Mouse (Mus musculus) lung, embryonic 14.5 days (tissue): Measurements from ENCODE around the gene Mfsd11. TPM values are rescaled to one million over a fixed set of nuclear protein-coding genes. Genes with fewer than 3 reads are reported as not detected.

Experiments
- ATAC-seq: fragments of 200-750 bp; cut with Nextera tagmentation; 2 replicates; pipeline ENCODE4 v1.8.0; 2017; ENCODE audit warnings: mild to moderate bottlenecking, moderate TSS enrichment, moderate library complexity; ENCODE audit not compliant: insufficient read depth
- DNase-seq: peaks from one replicate; pipeline ENCODE4 v3.0.0-alpha.2; 2015
- H3K27ac ChIP-seq: fragments of 300-500 bp; sonication (generic); 2 replicates; pipeline ENCODE4 v1.5.1; 2014; ENCODE audit warnings: low read depth, mild to moderate bottlenecking, moderate library complexity
- H3K27me3 ChIP-seq: fragments of 300-500 bp; sonication (generic); 2 replicates; pipeline ENCODE4 v1.6.1; 2014; ENCODE audit warnings: low read length, control low read depth; ENCODE audit not compliant: insufficient read depth
- H3K36me3 ChIP-seq: fragments of 300-500 bp; sonication (generic); 2 replicates; pipeline ENCODE4 v1.6.1; 2014; ENCODE audit warnings: control low read depth; ENCODE audit not compliant: insufficient read depth
- H3K4me1 ChIP-seq: fragments of 300-500 bp; sonication (generic); 2 replicates; pipeline ENCODE4 v1.6.1; 2014; ENCODE audit warnings: antibody characterized with exemption, control low read depth; ENCODE audit not compliant: insufficient read depth
- H3K4me2 ChIP-seq: fragments of 300-500 bp; sonication (generic); 2 replicates; pipeline ENCODE4 v1.6.1; 2014; ENCODE audit warnings: mild to moderate bottlenecking
- H3K4me3 ChIP-seq: fragments of 300-500 bp; sonication (generic); 2 replicates; pipeline ENCODE4 v1.5.1; 2014; ENCODE audit warnings: low read depth, low read length
- H3K9ac ChIP-seq: fragments of 300-500 bp; sonication (generic); 2 replicates; pipeline ENCODE4 v1.6.1; 2014
- H3K9me3 ChIP-seq: fragments of 300-500 bp; sonication (generic); 2 replicates; pipeline ENCODE4 v1.6.1; 2016; ENCODE audit warnings: low read depth, low read length, control low read depth
- CTCF ChIP-seq: IDR thresholded peaks from 2 replicates; pipeline ENCODE4 v1.5.1; 2016; ENCODE audit warnings: antibody characterized with exemption, low read depth
- WGBS: fragments of 180-500 bp; shearing (Covaris S2); extraction: QIAGEN DNeasy Blood & Tissue Kit; methylation state at CpG from one replicate; pipeline ENCODE4 v1.1.7; 2014; 5-methylcytosine and 5-hydroxymethylcytosine counted together
- polyA plus RNA-seq: library from polyadenylated mRNA; unstranded; fragments of >200 nt; fragmentation: Nextera tagmentation; extraction: Ambion mirVana; gene quantifications from 2 replicates; pipeline ENCODE4 v1.2.1, GENCODE M21; 2014

Gene Mfsd11
- polyA plus RNA-seq, 1 experiment from 2014 or later = 31.8 TPM

- DNase-seq (peak; percentile 37), ATAC-seq (no peak)
- Histone ChIP-seq H3K27me3 (no peaks in the 10 kb centered on the region), H3K9ac (no peak overlapping the region), H3K4me2 (no peak overlapping the region), H3K36me3 (no peaks in the 10 kb centered on the region), H3K4me3 (no peak overlapping the region), H3K4me1 (no peaks in the 10 kb centered on the region), H3K27ac (no peak overlapping the region), H3K9me3 (no peaks in the 10 kb centered on the region)
- TF ChIP-seq CTCF = no peak
- 47% methylated on average over 7 of the region's 7 CpGs for WGBS
Measured at GRCm38 (mm10) chr11:116880839-116881238, 28.6 kb downstream of the Mfsd11 start.

- no peaks in the 10 kb centered on the region for H3K9me3 ChIP-seq
- ATAC-seq = no peak
- no peak for TF ChIP-seq CTCF
- no peak for DNase-seq
- H3K36me3 ChIP-seq = no peaks in the 10 kb centered on the region
- no peak overlapping the region for H3K9ac ChIP-seq
- H3K4me2 ChIP-seq = no peak overlapping the region
- H3K4me1 ChIP-seq = no peaks in the 10 kb centered on the region
- 49% methylated on average over 5 of the region's 5 CpGs for whole genome bisulfite sequencing
- H3K27ac ChIP-seq = no peak overlapping the region
- no peak overlapping the region for H3K4me3 ChIP-seq
- H3K27me3 ChIP-seq = no peaks in the 10 kb centered on the region
Measured at GRCm38 (mm10) chr11:116881440-116881839, 29.2 kb downstream of the Mfsd11 start.

DNA sequence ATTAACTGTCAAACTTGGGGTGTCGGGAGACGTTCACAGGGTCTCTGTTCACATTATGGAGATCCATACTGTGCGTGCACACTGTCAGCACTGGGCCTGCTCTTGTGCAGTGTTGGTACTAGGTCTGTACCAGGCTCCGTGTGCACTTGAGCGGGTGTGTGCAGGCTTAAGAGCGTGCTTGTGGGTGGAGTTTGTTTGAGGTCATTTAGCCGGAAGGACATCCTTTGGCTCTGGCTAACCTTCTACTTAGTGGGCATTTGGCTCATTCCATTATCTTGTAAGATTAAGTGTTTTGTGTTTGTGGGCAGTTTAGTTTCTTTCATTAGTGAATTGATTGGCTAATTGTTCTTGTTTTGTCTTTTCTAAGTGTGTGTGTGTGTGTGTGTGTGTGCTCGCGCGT, 30.2 kb downstream of the Mfsd11 start:
- WGBS = 55% methylated on average over 10 of the region's 10 CpGs
- no peak for ATAC-seq
- DNase-seq = no peak

GRCm38 (mm10) chr11:116884061-116884460, 31.8 kb downstream of the Mfsd11 start:
- TF ChIP-seq CTCF = no peak
- no peaks in the 10 kb centered on the region for H3K27me3 ChIP-seq
- H3K4me2 ChIP-seq = no peak overlapping the region
- no peaks in the 10 kb centered on the region for H3K9me3 ChIP-seq
- no peaks in the 10 kb centered on the region for H3K36me3 ChIP-seq
- H3K4me3 ChIP-seq = no peak overlapping the region
- H3K4me1 ChIP-seq = no peaks in the 10 kb centered on the region
- 83% methylated on average over 6 of the region's 6 CpGs for WGBS
- ATAC-seq (no peak), DNase-seq (no peak)
- no peak overlapping the region for H3K9ac ChIP-seq
- no peak overlapping the region for H3K27ac ChIP-seq

More for the DNA sequence above, 30.2 kb downstream of the Mfsd11 start:
- Histone ChIP-seq H3K9ac (no peak overlapping the region), H3K9me3 (no peaks in the 10 kb centered on the region), H3K27me3 (no peaks in the 10 kb centered on the region), H3K4me2 (no peak overlapping the region), H3K4me3 (no peak overlapping the region), H3K27ac (no peak overlapping the region), H3K36me3 (no peaks in the 10 kb centered on the region), H3K4me1 (no peaks in the 10 kb centered on the region)
- no peak for TF ChIP-seq CTCF

DNA sequence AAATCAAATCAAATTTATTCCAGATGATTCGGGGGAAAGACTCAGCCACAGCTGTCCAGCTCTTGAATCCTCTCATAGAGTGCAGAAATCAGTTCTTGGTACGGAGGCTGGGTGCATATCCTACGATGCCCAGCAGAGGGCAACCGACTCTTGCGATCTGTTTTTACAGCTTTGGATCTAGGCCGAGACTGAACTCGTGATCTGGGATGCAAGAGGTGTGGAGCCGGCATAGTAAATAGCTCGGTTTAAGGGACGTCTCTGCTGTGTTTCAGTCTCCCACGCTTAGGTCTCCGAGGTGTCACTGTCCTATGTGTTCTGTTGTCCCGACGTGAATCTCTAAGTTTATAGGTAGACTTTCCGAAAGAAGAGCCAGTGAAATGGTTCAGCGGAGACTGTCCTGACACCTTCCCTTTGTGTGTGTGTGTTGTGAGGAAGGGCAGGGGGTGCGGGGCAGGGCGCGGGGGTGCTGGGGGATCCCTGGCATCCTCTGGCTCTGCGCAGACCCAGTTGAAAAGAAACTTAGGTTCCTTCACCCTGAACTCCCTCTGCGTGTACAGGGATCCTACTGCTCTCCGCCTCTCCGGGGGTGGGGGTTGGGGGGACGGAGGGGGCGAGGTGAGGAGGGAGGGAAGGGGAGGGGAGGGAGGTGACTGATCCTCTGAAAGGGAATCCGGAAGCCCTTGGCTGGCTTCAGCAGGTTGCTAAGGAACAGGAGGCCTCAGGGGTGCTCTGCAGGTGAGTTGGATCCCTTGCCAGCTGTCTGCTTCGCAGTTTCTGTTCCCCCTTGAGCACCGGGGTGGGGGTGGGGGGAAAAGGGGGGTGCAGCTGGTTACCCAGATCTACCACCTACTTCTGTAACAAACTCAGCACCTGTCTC, 33.3 kb downstream of the Mfsd11 start:
- no peaks in the 10 kb centered on the region for H3K9me3 ChIP-seq
- peak overlapping the region; percentile 60 for H3K4me2 ChIP-seq
- peak; percentile 93 for TF ChIP-seq CTCF
- H3K4me3 ChIP-seq = peak overlapping the region; percentile 23; the same call in 1 of the 2 replicates
- DNase-seq (peak; percentile 97), ATAC-seq (peak; percentile 59)
- 3% methylated on average over 28 of the region's 28 CpGs for WGBS
- no peak overlapping the region for H3K27ac ChIP-seq
- no peaks in the 10 kb centered on the region for H3K27me3 ChIP-seq
- H3K4me1 ChIP-seq = no peaks in the 10 kb centered on the region
- no peaks in the 10 kb centered on the region for H3K36me3 ChIP-seq
- H3K9ac ChIP-seq = no peak overlapping the region

DNA sequence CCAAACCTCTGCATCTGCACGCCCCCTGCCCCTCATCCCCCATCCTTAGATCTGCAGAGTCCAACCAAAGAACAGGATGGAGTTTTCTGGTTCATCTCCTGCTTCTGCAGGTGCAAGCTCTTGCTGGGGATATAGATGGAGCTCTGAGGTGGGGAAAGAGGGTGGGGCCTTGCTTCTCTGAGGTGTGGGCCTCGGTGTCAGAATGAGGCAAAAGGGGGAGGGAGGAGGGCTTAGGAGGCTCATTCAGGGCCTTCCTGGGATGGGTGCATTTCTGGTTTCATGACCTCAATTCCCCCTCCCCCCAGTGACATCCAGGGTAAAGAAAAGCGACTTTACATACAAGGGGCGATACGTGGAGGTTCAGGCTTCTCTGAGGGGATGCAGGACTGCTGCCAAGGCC, 34.9 kb downstream of the Mfsd11 start:
- H3K9ac ChIP-seq = no peak overlapping the region
- no peaks in the 10 kb centered on the region for H3K36me3 ChIP-seq
- H3K27me3 ChIP-seq = no peaks in the 10 kb centered on the region
- H3K4me3 ChIP-seq = no peak overlapping the region
- H3K9me3 ChIP-seq = no peaks in the 10 kb centered on the region
- no peaks in the 10 kb centered on the region for H3K4me1 ChIP-seq
- 53% methylated on average over 5 of the region's 5 CpGs for WGBS
- ATAC-seq (no peak), DNase-seq (no peak)
- H3K27ac ChIP-seq = no peak overlapping the region
- TF ChIP-seq CTCF = no peak
- H3K4me2 ChIP-seq = no peak overlapping the region

DNA sequence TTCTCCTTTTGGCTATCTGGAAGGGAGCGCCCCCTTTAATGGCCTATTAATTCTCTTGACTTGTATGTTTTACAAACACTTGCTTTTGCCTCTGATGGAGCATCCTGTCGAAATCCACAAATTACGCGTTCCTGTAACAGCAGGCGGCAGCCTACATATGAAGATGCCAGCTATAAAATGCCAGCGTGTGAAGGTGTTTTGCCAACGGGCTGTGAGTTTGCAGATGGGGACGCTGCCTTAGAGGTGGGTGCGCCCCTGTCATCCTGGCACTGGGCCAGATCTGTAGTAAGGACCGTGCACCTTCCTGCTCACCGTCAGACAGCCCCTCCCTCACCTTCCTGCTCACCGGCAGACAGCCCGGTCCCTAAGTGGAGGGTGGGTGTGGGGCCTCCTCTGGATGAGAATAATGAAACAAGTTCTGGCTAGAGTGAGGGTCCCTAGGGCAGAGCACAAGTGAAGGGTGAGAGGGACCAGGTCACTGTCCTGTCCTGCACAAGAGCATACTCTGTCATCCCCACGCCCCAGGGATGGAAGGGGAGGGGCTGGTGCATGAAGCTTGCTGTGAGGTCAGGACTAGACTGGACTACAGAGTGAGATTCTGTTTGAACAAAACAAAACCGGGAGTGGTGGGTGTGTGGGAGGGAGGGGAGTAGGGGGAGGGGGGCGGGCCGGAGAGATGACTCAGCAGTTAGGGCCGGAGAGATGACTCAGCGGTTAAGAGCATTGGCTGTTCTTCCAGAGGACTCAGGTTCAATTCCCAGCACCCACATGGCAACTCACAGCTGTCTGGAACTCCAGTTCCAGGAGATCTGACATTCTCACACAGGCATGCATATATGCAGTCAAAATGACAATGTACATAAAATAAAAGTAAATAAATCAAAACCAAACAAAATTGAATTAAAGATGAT, 41.5 kb downstream of the Mfsd11 start:
- Histone ChIP-seq H3K9me3 (no peaks in the 10 kb centered on the region), H3K27ac (no peak overlapping the region), H3K4me1 (0 out of 2 replicates have a peak, but pooled peaks cover 2% of the 10 kb centered on the region), H3K9ac (no peak overlapping the region), H3K4me3 (no peak overlapping the region), H3K4me2 (no peak overlapping the region), H3K27me3 (no peaks in the 10 kb centered on the region), H3K36me3 (no peaks in the 10 kb centered on the region)
- TF ChIP-seq CTCF = no peak
- peak; percentile 24 for DNase-seq
- WGBS = 56% methylated on average over 19 of the region's 19 CpGs
- no peak; the same call in 1 of the 2 replicates for ATAC-seq
